Mouse (Mus musculus): ENCODE data around the gene Abca8a. TPM values are rescaled to one million over a fixed set of nuclear protein-coding genes. Genes with fewer than 3 reads are reported as not detected.

Abca8a gene
- polyA plus RNA-seq, 2 experiments = 4.4 to 6.6 TPM

GRCm38 (mm10) chr11:110060127-110060526 lies 35.7 kb downstream of the Abca8a start:
- H3K4me3 ChIP-seq (replicated peaks; ENCODE audit: low read length) = no peak overlapping the region
- H3K27ac ChIP-seq (replicated peaks; ENCODE audit: low read depth, low read length) = no peak overlapping the region
- WGBS = 79% methylated on average over 2 of the region's 2 CpGs
- no peaks in the 10 kb centered on the region for H3K9me3 ChIP-seq (ENCODE audit: control insufficient read depth, low read length)
- DNase-seq (ENCODE audit: low spot score) = no peak
- no peaks in the 10 kb centered on the region for H3K4me1 ChIP-seq (ENCODE audit: control insufficient read depth, insufficient read depth, low read length)
- no peak for ATAC-seq (ENCODE audit: low FRiP score, low read depth)
- no peak overlapping the region for H3K4me2 ChIP-seq (replicated peaks; ENCODE audit: low read depth, low read length, severe bottlenecking)
- no peaks in the 10 kb centered on the region for H3K36me3 ChIP-seq (ENCODE audit: control insufficient read depth, insufficient read depth, low read length)
- no peak for TF ChIP-seq POLR2A (IDR thresholded peaks at IDR 0.05; ENCODE audit: borderline replicate concordance, extremely low read depth, insufficient read depth, insufficient read length)
- H3K27me3 ChIP-seq (ENCODE audit: control insufficient read depth, insufficient read depth, low read length) = no peaks in the 10 kb centered on the region
- no peak overlapping the region for H3K9ac ChIP-seq (ENCODE audit: low read depth, low read length, severe bottlenecking)

DNA sequence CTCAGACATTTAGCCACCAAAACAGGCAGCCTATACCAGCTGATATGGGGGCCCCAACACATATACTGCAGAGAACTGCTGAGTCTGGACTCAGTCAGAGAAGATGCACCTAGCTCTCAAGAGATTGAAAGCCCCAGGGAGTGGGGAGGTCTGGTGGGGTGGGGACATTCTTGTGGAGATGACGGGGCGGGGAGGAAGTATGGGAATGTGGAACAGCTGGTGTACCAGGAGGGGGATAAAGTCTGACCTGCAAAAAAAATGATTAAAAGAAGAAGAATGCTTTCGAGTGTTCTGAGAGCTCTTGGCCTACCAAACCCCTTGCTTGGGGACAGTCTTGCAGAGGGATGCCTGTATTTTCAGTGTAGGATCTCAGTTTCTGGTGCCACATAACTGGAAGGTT lies 42.1 kb downstream of the Abca8a start:
- no peak for ATAC-seq (ENCODE audit: low FRiP score, low read depth)

DNA sequence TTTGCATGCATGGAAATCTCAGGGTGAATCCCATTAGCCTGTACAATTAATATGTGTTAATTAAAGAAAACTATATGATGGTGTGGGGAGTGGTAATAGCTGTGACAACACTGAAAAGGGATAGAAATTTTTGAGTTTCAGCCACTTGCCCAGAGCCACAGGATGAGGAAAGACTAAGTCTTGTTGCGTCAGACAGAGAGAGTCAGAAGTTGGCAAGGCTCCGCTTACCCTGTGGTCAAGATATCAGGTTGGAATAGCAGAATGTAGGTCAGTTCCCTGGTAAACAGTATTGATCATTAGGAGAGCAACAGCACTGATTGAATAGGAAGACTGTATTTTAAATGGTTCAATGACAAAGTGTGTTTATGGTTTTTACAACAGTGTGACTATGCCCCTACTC lies 58.0 kb downstream of the Abca8a start:
- no peak overlapping the region for H3K4me3 ChIP-seq (replicated peaks; ENCODE audit: low read length)
- WGBS = 95% methylated on average over 2 of the region's 2 CpGs
- H3K4me2 ChIP-seq (replicated peaks; ENCODE audit: low read depth, low read length, severe bottlenecking) = no peak overlapping the region
- H3K9me3 ChIP-seq (ENCODE audit: control insufficient read depth, low read length) = no peaks in the 10 kb centered on the region
- DNase-seq (ENCODE audit: low spot score) (no peak), ATAC-seq (ENCODE audit: low FRiP score, low read depth) (no peak)
- H3K9ac ChIP-seq (ENCODE audit: low read depth, low read length, severe bottlenecking) = no peak overlapping the region
- no peaks in the 10 kb centered on the region for H3K36me3 ChIP-seq (ENCODE audit: control insufficient read depth, insufficient read depth, low read length)
- H3K4me1 ChIP-seq (ENCODE audit: control insufficient read depth, insufficient read depth, low read length) = no peaks in the 10 kb centered on the region
- no peaks in the 10 kb centered on the region for H3K27me3 ChIP-seq (ENCODE audit: control insufficient read depth, insufficient read depth, low read length)
- TF ChIP-seq POLR2A (IDR thresholded peaks at IDR 0.05; ENCODE audit: borderline replicate concordance, extremely low read depth, insufficient read depth, insufficient read length) = no peak
- H3K27ac ChIP-seq (replicated peaks; ENCODE audit: low read depth, low read length) = no peak overlapping the region

More for the DNA sequence above, 42.1 kb downstream of the Abca8a start:
- no peak for DNase-seq (ENCODE audit: low spot score)
- H3K27me3 ChIP-seq (ENCODE audit: control insufficient read depth, insufficient read depth, low read length) = no peaks in the 10 kb centered on the region
- no peak overlapping the region for H3K27ac ChIP-seq (replicated peaks; ENCODE audit: low read depth, low read length)
- no peaks in the 10 kb centered on the region for H3K9me3 ChIP-seq (ENCODE audit: control insufficient read depth, low read length)
- no peaks in the 10 kb centered on the region for H3K36me3 ChIP-seq (ENCODE audit: control insufficient read depth, insufficient read depth, low read length)
- H3K4me2 ChIP-seq (replicated peaks; ENCODE audit: low read depth, low read length, severe bottlenecking) = no peak overlapping the region
- H3K4me3 ChIP-seq (replicated peaks; ENCODE audit: low read length) = no peak overlapping the region
- H3K4me1 ChIP-seq (ENCODE audit: control insufficient read depth, insufficient read depth, low read length) = no peaks in the 10 kb centered on the region
- TF ChIP-seq POLR2A (IDR thresholded peaks at IDR 0.05; ENCODE audit: borderline replicate concordance, extremely low read depth, insufficient read depth, insufficient read length) = no peak
- 50% methylated on average over 3 of the region's 3 CpGs for WGBS
- no peak overlapping the region for H3K9ac ChIP-seq (ENCODE audit: low read depth, low read length, severe bottlenecking)

GRCm38 (mm10) chr11:110028913-110029695 lies 66.7 kb downstream of the Abca8a start:
- Histone ChIP-seq H3K4me2 (replicated peaks; ENCODE audit: low read depth, low read length, severe bottlenecking) (no peak overlapping the region), H3K4me3 (replicated peaks; ENCODE audit: low read length) (no peak overlapping the region), H3K27ac (replicated peaks; ENCODE audit: low read depth, low read length) (no peak overlapping the region), H3K9me3 (ENCODE audit: control insufficient read depth, low read length) (no peaks in the 10 kb centered on the region), H3K9ac (ENCODE audit: low read depth, low read length, severe bottlenecking) (no peak overlapping the region), H3K36me3 (ENCODE audit: control insufficient read depth, insufficient read depth, low read length) (no peaks in the 10 kb centered on the region), H3K4me1 (ENCODE audit: control insufficient read depth, insufficient read depth, low read length) (no peaks in the 10 kb centered on the region), H3K27me3 (ENCODE audit: control insufficient read depth, insufficient read depth, low read length) (no peaks in the 10 kb centered on the region)
- no peak for TF ChIP-seq POLR2A (IDR thresholded peaks at IDR 0.05; ENCODE audit: borderline replicate concordance, extremely low read depth, insufficient read depth, insufficient read length)
- WGBS = 41% methylated on average over 7 of the region's 7 CpGs
- ATAC-seq (ENCODE audit: low FRiP score, low read depth) (no peak), DNase-seq (ENCODE audit: low spot score) (no peak)

DNA sequence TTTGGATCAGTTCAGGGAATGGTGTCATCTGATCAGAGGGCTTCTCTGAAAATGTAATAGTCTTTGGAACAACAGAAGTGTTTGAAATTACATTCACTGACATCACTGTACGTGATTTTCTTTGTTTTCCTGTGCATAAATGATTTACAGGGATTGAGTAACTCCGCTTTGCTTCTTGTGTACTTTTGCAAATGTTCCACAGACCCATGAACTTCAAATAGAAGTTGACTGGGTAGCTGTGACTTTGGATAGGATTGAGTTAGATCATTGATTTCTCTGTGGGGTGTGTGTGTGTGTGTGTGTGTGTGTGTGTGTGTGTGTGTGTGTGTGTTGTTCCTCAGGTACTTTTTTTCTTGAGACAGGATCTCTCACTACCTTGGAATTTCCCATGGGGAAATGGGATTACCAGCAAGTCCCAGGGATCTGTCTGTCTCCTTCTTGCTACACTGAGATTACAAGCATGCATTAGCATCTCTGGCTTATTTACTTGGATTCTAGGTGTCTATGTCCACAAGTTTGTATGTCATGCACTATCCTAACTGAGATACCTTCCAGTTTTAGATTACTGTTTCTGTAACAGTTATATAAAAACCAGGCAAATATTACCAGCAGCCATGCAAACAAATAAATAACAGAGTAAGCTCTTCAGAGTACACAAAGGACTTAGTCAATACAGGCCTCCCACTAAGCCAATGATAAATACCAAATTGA lies 84.8 kb downstream of the Abca8a start:
- H3K27me3 ChIP-seq (ENCODE audit: control insufficient read depth, insufficient read depth, low read length) = no peaks in the 10 kb centered on the region
- no peak overlapping the region for H3K9ac ChIP-seq (ENCODE audit: low read depth, low read length, severe bottlenecking)
- WGBS = 84% methylated on average over 2 of the region's 2 CpGs
- DNase-seq (ENCODE audit: low spot score) (no peak), ATAC-seq (ENCODE audit: low FRiP score, low read depth) (no peak)
- no peaks in the 10 kb centered on the region for H3K36me3 ChIP-seq (ENCODE audit: control insufficient read depth, insufficient read depth, low read length)
- TF ChIP-seq POLR2A (IDR thresholded peaks at IDR 0.05; ENCODE audit: borderline replicate concordance, extremely low read depth, insufficient read depth, insufficient read length) = no peak
- H3K4me1 ChIP-seq (ENCODE audit: control insufficient read depth, insufficient read depth, low read length) = no peaks in the 10 kb centered on the region
- H3K4me2 ChIP-seq (replicated peaks; ENCODE audit: low read depth, low read length, severe bottlenecking) = no peak overlapping the region
- no peaks in the 10 kb centered on the region for H3K9me3 ChIP-seq (ENCODE audit: control insufficient read depth, low read length)
- no peak overlapping the region for H3K27ac ChIP-seq (replicated peaks; ENCODE audit: low read depth, low read length)
- H3K4me3 ChIP-seq (replicated peaks; ENCODE audit: low read length) = no peak overlapping the region

All from limb, embryonic 14.5 days (tissue).